Mouse (Mus musculus) v-Abl transformed pro-B cells (cell line): ENCODE results near the gene Kctd17.

Experiments used
- in situ Hi-C, 2 experiments: fragments of 400-800 bp; cut with MboI; formaldehyde crosslinking; loops; one replicate each; pipeline ENCODE4 v1.15.1; 2025; ENCODE audit not compliant: unreplicated experiment in 2 of 2

The Kctd17 gene

DNA sequence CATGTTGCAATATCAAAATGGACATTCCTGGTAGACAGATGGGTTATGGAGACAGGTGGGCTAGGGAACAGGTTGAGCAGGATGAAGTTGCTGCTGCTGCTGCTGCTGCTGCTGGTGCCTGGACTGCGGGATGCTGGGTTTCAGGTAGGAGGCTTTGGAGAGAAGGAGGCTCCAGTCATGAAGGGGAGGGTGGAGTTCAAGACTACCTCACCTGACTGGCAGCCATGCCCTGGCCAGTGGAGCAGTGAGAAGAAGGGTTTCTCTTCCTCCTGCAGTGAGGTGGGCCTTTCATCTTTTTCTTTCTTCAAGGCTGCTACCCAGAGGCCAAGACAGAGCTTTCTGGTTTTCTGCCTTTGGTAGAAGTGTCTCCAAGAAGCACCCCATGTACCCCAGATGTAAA is 48.5 kb downstream of the Kctd17 start:
- in situ Hi-C loops = no loop called here

DNA sequence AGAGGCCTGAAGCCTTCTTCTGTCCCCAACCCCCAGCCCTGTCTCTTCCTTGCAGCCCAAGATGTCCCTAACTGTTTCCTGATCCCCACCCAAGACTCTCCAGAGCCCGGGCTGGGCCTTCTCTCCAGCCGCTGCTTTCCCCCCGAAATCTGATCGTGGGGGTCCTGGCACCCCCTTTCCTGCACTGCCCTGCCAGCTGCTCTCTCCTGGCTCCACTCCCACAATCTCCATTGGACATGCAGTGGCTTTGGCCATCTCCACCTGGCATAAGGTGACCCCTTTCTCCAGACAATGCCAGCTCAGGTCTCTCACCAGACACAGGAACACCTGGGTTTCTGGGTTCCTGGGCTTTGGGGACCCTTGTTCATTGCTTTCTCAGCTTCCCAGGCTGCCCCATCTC is 49.7 kb downstream of the Kctd17 start:
- in situ Hi-C loops = no loop called here

DNA sequence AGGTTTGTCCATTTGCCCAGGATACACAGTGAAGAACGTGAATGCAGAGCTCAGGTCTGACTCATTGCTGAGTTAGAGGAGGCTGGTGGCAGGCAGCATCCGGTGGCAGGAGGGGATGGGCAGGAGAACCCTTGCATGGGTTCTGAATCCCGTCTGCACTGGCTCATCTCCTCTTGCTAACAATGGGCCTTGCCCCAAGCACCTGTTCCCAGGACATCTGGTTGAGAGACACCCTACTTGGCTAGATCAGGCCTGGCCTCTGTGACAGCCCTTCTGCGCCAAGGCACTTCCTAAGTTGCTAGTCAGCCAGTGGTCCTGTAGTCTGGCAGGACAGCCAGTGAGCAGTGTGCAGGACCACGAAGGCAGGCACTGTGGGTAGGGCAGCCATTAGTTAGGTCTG is 51.1 kb downstream of the Kctd17 start:
- in situ Hi-C loops = no loop called here

DNA sequence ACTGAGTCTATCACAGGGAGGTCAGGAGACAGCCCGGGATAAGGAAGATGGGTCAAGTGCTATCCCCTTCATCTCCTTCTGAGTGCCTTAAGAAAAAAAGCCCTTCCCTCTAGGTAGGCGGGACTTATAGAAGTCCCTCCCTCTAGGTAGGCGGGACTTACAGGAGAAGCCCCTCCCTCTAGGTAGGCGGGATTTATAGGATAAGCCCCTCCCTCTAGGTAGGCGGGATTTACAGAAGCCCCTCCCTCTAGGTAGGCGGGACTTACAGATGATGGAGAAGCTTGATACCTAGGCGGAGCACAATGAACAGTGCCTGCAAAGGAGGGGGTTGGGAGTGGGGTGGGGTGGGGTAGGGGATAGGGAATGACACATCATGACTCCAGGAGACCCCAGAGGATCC is 51.7 kb downstream of the Kctd17 start:
- in situ Hi-C loops = no loop called here

DNA sequence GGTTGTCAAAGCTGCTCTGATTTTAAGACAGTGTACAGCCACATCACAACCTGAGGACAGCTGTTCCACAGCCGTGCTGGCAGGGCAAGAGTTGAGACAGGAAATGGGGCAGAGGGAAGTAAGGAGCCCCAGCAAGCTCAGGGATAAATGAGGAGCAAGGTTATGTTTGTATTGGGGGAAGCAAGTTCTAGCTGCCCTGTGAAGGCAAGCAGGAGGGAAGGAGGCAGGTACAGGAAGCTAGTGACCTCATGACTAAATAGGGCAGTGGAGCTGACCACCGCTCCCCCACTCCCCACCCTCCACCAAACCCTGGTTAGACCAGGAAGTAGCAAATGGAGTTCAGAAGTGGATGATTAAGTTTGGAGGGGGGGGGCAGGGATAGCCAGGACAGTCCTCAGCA is 52.6 kb downstream of the Kctd17 start:
- in situ Hi-C loops = no loop called here

DNA sequence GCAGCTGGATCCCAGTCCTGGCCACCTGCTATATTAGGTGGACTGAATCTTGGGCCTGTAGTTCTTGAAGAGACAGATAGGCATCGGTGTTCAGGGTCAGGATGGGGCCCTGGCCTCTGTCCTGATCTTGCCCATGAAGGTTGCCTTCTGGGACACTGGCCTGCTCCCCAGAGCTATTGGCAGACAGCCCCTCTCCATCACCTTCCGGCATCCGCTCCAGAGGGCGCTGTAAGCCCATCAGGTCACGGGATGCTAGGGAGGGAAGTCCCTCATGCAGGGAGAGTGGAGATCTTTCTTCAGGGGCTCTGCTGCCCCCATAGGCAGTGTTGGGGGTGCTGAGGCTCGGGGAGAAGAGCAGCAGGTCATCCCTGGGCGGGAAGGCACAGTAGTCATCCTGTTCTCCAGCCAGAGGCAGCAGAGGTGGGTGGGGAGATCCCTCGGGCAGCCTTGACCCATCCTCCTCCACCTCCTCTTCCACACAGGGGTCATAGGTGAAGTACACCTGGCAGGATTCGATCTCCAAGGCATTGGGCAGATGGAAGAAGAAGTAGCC is 53.2 kb downstream of the Kctd17 start:
- in situ Hi-C loops = no loop called here

DNA sequence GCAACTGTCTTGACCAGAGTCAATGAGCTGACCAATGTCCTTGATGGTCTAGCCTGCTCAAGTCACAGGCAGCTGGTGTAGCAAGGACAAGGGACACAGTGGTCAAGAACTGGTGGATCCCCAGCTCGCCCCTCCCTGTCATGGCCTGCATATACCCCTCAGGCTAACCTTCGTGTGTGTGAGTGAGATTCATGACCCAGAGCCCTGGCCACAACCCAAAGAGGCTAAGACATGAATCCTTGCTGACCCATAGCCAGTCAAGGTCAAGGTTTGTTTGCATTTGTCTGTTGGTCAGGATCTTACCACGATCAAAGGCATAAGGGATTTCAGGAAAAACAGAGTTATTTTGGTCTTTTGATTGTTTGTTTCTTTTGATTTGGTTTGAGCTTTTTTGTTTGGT is 54.2 kb downstream of the Kctd17 start:
- in situ Hi-C loops = no loop called here

DNA sequence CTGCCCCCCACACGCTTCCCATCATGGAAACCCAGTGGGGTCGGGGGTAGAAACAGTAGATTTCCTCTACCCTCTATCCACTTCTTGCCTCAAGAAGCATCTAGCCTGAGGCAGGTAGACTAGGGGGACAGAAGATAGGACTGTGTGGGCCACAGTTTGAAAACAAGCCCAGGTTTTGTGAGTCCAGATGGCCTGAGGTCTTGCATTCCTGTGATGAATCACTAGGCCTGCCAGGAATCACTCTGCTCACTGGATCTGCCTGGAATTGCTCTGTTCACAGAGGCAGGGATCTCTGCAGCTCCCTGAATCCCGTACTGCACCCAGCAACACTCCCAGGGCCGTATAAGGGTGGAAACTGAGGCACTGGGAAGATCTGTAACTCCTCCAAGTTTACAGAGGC is 54.9 kb downstream of the Kctd17 start:
- in situ Hi-C loops = no loop called here

DNA sequence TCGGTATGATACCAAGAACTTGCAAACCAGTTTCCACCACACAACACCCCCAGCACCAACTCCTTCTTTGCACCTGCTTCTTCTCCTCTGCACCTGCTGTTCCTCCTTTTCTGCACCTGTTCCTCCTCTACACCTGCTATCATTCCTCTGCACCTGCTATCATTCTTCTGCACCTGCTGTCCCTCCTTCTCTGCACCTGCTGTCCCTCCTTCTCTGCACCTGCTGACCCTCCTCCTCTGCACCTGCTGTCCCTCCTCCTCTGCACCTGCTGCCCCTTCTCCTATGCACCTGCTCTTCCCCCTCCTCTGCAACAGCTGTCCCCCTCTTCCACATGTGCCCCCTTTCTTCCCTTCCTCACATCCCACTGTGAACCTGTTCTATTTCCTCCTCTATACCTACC is 58.2 kb downstream of the Kctd17 start:
- in situ Hi-C loops = no loop called here

DNA sequence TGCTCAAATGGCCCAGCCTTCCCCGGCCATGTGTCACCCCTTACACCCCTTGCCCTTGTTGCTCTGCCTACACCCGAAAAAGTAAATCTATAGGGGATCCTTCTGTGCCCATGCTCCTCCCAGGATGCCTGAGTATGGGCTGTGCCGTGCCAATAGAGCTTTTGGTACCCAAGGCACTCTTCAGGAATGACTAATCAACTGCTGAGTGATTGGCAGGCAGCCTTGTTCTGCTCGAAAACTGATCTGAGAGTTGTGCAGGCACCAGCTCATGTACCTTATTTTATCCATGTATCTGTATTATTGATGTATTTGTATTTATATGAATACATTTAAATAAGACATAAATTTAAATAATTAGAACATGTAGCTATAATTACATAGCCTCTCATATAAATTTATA is 58.7 kb downstream of the Kctd17 start:
- in situ Hi-C loops = no loop called here
